Mouse (Mus musculus) cortical plate, adult 2 months (tissue): ENCODE data around the gene Gm21677.
"Not testable (repeated sequence)": the region's sequence is repeated elsewhere in the genome, so short reads cannot be mapped to it uniquely, and the experiment has no call there.

Source experiments
- CTCF ChIP-seq: fragments of 200-500 bp; IDR thresholded peaks from 2 replicates; pipeline ENCODE4 v1.5.1; 2011; ENCODE audit warnings: mild to moderate bottlenecking, control low read depth, low read length; ENCODE audit not compliant: insufficient read depth; ENCODE audit errors: extremely low read depth
- POLR2A ChIP-seq: fragments of 200-500 bp; IDR thresholded peaks from 2 replicates; pipeline ENCODE4 v1.6.1; 2011; ENCODE audit warnings: mild to moderate bottlenecking, low read length, control low read depth; ENCODE audit not compliant: insufficient read depth; ENCODE audit errors: extremely low read depth

- TF ChIP-seq CTCF, POLR2A: not testable (repeated sequence)
These were observed 39.0 kb upstream of the Gm21677 start, which contains the start of gene Gm21693 for GRCm38 (mm10) chrY:3345229-3345628.
